Mouse (Mus musculus) midbrain, embryonic 10.5 days (tissue): ENCODE results near the gene Ccdc33. TPM values are rescaled to one million over a fixed set of nuclear protein-coding genes. Genes with fewer than 3 reads are reported as not detected.

Experiments
- DNase-seq: peaks from one replicate; pipeline ENCODE4 v3.0.0-alpha.2; 2017; ENCODE audit warnings: low spot score
- H3K27ac ChIP-seq: fragments of 300-500 bp; sonication (generic); replicated peaks from 2 replicates; pipeline ENCODE4 v1.5.1; 2016; ENCODE audit warnings: mild to moderate bottlenecking
- H3K27me3 ChIP-seq: fragments of 300-500 bp; sonication (generic); 2 replicates; pipeline ENCODE4 v1.6.1; 2016; ENCODE audit warnings: low read depth, mild to moderate bottlenecking; ENCODE audit not compliant: poor library complexity, severe bottlenecking
- H3K36me3 ChIP-seq: fragments of 300-500 bp; sonication (generic); 2 replicates; pipeline ENCODE4 v1.6.1; 2016; ENCODE audit warnings: mild to moderate bottlenecking, moderate library complexity
- H3K4me1 ChIP-seq: fragments of 300-500 bp; sonication (generic); 2 replicates; pipeline ENCODE4 v1.6.1; 2016
- H3K4me3 ChIP-seq: fragments of 300-500 bp; sonication (generic); 2 replicates; pipeline ENCODE4 v1.5.1; 2016; ENCODE audit warnings: mild to moderate bottlenecking, moderate library complexity
- H3K9me3 ChIP-seq: fragments of 300-500 bp; sonication (generic); replicated peaks from 2 replicates; pipeline ENCODE4 v1.6.1; 2016; ENCODE audit warnings: mild to moderate bottlenecking
- WGBS: fragments of 180-500 bp; shearing (Covaris S2); methylation state at CpG from one replicate; pipeline ENCODE4 v1.1.7; 2016; 5-methylcytosine and 5-hydroxymethylcytosine counted together
- polyA plus RNA-seq: library from polyadenylated mRNA; unstranded; fragments of >200 nt; fragmentation: Nextera tagmentation; extraction: Ambion mirVana; gene quantifications from 2 replicates; pipeline ENCODE4 v1.2.1, GENCODE M21; 2016

The Ccdc33 gene
- polyA plus RNA-seq, 1 experiment from 2014 or later = 0.51 TPM

DNA sequence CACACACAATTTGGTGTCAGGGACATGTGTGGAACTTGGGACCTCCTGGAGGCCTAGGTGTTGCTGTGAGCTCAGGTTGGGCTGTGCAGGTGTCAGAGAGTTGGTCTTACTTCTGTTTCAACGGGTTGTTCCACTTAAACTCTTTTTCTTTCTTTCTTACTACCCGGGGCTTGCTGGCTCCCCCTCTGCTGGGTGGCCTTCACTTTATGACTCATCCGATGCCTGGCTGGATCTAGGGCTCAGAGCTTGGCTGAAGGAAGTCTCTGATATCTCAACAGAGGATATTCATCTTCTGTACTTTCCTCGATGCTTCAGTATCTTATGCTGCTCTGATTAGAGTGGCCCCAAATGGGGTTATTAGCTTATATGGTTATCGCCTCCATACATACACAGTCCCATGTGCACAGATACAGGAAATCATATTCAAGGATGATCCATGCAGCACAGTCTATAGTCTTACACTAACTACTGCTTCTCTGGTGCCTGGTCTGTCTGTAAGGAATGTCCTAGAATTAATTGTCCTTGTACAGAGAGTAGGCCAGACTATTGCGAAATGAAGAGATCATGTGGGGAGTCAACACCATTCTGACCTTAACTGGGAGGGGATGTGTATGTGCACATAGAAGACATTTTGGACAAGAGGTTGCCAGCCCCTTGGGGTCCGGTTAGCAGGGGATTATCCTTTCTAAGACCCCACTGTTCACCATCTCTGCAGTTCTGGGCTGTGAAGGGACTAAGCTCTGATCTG, 82.5 kb downstream of the Ccdc33 start:
- no peak overlapping the region for H3K4me3 ChIP-seq
- peaks cover 41% of the 10 kb centered on the region for H3K27me3 ChIP-seq
- DNase-seq = no peak
- H3K4me1 ChIP-seq = peaks cover 42% of the 10 kb centered on the region
- 76% methylated on average over 7 of the region's 7 CpGs for WGBS
- H3K27ac ChIP-seq = no peak overlapping the region
- no peaks in the 10 kb centered on the region for H3K36me3 ChIP-seq
- no peaks in the 10 kb centered on the region for H3K9me3 ChIP-seq

DNA sequence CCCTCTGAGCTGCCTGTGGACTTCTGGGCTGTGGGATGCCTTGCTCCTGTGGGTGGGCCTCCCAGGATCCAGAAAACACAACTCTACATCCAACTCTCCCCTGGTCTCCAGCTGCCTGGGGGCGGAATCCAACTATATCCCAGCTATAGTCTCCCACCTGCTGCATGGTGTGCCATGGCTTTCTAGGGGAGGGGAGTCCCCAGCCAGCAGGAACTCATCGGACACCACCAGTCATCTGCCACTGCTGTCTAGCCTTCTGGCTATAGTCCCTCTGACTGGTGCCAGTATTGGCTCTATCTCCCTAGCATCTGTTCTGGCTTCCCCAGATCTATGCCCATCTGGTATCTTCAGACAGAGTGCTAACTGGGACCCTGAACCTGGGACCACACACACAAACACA, 83.1 kb downstream of the Ccdc33 start:
- Histone ChIP-seq H3K27me3 (peaks cover 41% of the 10 kb centered on the region), H3K27ac (no peak overlapping the region), H3K9me3 (no peaks in the 10 kb centered on the region), H3K4me3 (no peak overlapping the region), H3K4me1 (peaks cover 36% of the 10 kb centered on the region), H3K36me3 (no peaks in the 10 kb centered on the region)
- DNase-seq = no peak
- WGBS = 84% methylated on average over 2 of the region's 2 CpGs

DNA sequence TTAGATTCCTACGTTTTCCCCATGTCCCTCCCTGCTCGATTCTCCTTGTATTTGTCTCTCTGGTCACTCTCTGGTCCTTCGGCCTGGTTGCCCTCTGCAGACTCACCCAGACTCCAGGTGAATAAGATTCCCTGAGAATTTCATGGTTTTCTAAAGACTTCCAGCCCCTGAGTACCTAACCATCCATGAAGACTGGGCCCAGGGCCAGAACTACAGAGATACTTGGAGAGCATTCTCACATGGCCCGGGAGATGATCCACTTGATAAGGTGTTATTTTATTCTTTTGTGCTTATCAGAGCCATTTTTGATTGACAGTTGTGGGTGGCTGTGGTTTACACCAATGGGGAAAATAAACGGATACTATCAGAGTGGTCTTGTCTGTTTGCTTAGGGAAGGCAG, 86.7 kb downstream of the Ccdc33 start:
- no peak for DNase-seq
- 89% methylated on average over 5 of the region's 5 CpGs for WGBS
- no peak overlapping the region for H3K4me3 ChIP-seq

DNA sequence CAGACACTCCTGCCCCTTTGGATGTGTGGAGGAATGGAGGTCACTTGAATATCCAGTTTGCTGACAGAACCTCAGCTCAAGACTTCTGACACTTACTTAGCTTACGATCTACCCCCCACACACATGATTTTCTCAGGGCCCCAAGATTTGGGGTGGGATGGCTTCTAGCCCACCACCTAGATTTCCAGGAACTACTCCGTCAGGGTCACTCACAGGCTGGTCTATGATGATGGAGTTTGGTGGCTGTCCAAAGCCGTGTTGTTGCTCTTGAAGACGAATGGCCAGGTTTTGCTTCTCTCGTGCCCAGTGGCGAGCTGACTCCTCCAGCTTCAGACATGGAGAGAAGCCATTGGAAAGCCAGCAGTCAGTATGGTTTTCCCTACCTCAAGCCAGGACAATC, 89.0 kb downstream of the Ccdc33 start:
- no peak overlapping the region for H3K27ac ChIP-seq
- H3K36me3 ChIP-seq = no peaks in the 10 kb centered on the region
- H3K27me3 ChIP-seq = 0 out of 2 replicates have a peak, but pooled peaks cover 9% of the 10 kb centered on the region
- peaks cover 7% of the 10 kb centered on the region for H3K4me1 ChIP-seq
- H3K9me3 ChIP-seq = no peaks in the 10 kb centered on the region
- H3K4me3 ChIP-seq = no peak overlapping the region
- 88% methylated on average over 6 of the region's 6 CpGs for WGBS
- no peak for DNase-seq

More for the DNA sequence above, 86.7 kb downstream of the Ccdc33 start:
- no peak overlapping the region for H3K27ac ChIP-seq
- peaks cover 11% of the 10 kb centered on the region for H3K4me1 ChIP-seq
- no peaks in the 10 kb centered on the region for H3K36me3 ChIP-seq
- H3K27me3 ChIP-seq = peaks cover 13% of the 10 kb centered on the region
- H3K9me3 ChIP-seq = no peaks in the 10 kb centered on the region

DNA sequence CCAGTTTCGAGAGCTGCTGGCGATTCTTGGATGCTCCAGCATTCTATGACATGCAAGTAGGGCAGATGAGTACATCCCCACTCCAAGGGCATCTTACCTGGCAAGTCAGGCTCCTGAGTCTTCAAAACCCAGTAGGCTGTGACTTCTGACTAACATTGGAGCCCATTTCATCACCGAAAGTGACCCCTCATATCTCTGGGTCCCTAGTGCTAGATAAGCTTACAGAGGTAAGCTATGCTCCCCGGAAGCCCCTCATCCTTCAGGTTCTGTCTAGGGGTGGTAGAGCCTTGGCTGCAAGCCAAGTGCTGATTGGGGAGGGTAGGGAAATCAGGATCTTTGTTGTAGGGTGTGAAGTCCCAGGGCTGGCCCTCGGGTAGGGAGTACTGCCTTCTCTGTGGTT, 89.8 kb downstream of the Ccdc33 start:
- H3K4me3 ChIP-seq = no peak overlapping the region
- H3K9me3 ChIP-seq = no peaks in the 10 kb centered on the region
- WGBS = 77% methylated on average over 5 of the region's 5 CpGs
- H3K27ac ChIP-seq = no peak overlapping the region
- peaks cover 7% of the 10 kb centered on the region for H3K4me1 ChIP-seq
- no peaks in the 10 kb centered on the region for H3K36me3 ChIP-seq
- DNase-seq = no peak
- H3K27me3 ChIP-seq = 0 out of 2 replicates have a peak, but pooled peaks cover 9% of the 10 kb centered on the region

DNA sequence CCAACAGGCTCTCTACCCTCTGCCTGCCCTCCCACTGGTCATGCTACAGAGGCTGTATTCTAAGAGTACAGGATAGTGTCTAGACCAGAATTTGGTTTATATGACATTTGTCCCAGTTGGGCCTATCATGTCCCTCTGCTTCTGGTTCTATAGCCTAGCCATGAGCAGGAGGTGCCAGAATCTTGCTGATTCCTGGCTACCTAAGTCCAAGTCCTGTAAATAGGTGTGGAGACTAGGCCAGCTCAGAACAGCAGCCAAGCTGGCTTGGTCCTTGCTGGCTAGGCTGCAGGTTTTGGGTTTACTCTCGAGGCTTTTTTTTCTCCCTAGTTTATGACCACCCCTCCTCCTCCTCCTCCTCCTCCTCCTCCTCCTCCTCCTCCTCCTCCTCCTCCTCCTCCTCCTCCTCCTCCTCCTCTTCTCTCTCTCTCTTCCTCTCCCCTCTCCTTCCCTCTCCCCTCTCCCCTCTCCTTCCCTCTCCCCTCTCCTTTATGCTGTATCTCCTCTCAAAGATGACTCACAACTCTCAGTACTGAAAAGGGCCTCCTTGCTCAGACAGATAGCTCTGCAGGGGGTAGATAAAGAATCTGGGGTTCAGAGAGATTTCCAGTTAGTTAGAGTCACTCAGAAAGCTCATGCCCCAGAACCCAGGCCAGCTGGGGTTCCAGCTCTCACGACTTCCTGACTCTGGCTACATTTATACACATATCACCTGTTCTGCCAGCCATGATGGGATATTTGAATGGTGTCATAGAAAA, 91.0 kb downstream of the Ccdc33 start:
- Histone ChIP-seq H3K36me3 (no peaks in the 10 kb centered on the region), H3K4me1 (peaks cover 7% of the 10 kb centered on the region), H3K9me3 (no peaks in the 10 kb centered on the region), H3K27me3 (no peaks in the 10 kb centered on the region), H3K27ac (no peak overlapping the region), H3K4me3 (no peak overlapping the region)
- DNase-seq = no peak
- 59% methylated on average over 2 of the region's 2 CpGs for WGBS

DNA sequence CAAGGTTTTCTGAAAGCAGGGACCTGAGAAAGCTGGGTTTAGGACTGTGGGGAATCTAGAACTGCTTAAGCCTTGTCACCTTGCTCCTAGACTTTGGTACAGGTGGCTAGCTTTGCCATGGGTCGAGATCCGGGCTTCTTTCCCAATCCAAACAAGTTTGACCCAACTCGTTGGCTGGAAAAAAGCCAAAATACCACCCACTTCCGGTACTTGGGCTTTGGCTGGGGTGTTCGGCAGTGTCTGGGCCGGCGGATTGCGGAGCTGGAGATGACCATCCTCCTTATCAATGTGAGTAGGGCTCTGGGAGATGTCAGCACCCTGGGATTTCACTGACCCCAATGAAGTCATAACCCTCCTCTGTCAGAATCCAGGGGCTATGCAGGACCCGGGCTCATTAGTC, 92.6 kb downstream of the Ccdc33 start:
- Histone ChIP-seq H3K27me3 (no peaks in the 10 kb centered on the region), H3K4me3 (no peak overlapping the region), H3K27ac (no peak overlapping the region), H3K4me1 (no peaks in the 10 kb centered on the region), H3K36me3 (no peaks in the 10 kb centered on the region), H3K9me3 (no peaks in the 10 kb centered on the region)
- no peak for DNase-seq
- WGBS = 88% methylated on average over 9 of the region's 9 CpGs

DNA sequence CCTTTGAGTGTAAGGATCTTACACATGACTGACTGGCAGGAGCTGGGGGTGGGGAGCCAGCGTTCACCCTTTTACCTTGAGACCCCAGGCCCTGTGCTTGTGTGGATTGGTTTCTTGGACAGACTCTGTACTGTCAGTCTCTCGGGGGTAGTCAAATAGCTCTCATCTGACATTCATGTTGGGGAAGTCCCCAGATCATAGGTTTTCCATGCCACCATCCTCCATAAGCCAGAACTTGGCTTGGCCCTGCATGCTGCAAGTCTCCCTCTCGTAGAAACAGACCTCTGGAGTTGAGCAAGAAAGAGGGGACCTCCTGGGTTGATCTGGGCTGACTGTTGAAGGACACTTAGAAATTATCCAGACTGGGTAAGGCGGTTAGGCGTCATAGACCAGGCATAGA, 100.2 kb downstream of the Ccdc33 start:
- no peak overlapping the region for H3K4me3 ChIP-seq
- no peaks in the 10 kb centered on the region for H3K36me3 ChIP-seq
- DNase-seq = no peak
- H3K27me3 ChIP-seq = no peaks in the 10 kb centered on the region
- 0 out of 2 replicates have a peak, but pooled peaks cover 5% of the 10 kb centered on the region for H3K4me1 ChIP-seq
- no peaks in the 10 kb centered on the region for H3K9me3 ChIP-seq
- no peak overlapping the region for H3K27ac ChIP-seq
- WGBS = 86% methylated on average over 5 of the region's 5 CpGs

DNA sequence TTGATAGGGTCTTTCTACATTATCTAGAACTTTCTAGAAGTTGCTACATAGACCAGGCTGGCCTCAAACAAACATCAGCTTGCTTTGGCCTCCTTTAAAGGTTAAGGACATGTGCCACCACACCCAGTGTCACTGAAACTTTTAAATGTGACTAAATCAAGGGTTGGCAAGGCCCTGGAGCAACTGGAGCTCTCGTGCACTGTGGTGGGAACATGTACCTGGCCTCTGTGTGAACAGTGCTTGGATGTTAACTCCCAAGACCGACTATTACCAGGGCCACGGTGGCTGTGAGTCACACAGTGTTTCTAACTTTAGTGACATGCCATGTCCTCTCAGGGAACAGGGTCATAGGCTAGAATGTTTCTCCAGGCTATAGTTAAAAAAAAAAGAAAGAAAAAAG, 101.7 kb downstream of the Ccdc33 start:
- H3K27me3 ChIP-seq = no peaks in the 10 kb centered on the region
- H3K4me1 ChIP-seq = peaks cover 12% of the 10 kb centered on the region
- no peak overlapping the region for H3K4me3 ChIP-seq
- WGBS = 84% methylated on average over 3 of the region's 3 CpGs
- H3K36me3 ChIP-seq = no peaks in the 10 kb centered on the region
- no peak for DNase-seq
- no peak overlapping the region for H3K27ac ChIP-seq
- no peaks in the 10 kb centered on the region for H3K9me3 ChIP-seq

DNA sequence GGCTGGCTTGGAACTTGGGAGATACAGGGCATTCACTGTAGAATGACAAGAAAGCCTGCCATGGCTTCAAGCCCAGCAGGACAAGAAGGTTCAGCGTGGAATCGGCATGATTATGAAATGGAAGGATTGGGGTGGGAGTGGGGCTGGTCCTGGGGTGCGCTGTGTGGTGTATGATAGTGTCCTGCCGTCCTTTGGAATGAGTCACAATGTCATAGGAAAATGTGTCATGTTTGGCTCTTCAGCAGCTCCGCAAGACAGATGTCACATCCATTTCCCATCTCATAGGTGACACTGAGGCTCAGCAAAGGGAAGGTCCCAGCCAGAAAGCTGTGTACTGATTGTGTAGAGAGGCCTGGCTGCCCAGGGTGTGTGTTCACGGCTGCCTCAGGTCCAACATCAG, 102.8 kb downstream of the Ccdc33 start:
- DNase-seq = no peak
- no peak overlapping the region for H3K27ac ChIP-seq
- no peaks in the 10 kb centered on the region for H3K27me3 ChIP-seq
- 93% methylated on average over 6 of the region's 6 CpGs for WGBS
- peaks cover 18% of the 10 kb centered on the region for H3K4me1 ChIP-seq
- H3K4me3 ChIP-seq = no peak overlapping the region
- no peaks in the 10 kb centered on the region for H3K9me3 ChIP-seq
- H3K36me3 ChIP-seq = no peaks in the 10 kb centered on the region

DNA sequence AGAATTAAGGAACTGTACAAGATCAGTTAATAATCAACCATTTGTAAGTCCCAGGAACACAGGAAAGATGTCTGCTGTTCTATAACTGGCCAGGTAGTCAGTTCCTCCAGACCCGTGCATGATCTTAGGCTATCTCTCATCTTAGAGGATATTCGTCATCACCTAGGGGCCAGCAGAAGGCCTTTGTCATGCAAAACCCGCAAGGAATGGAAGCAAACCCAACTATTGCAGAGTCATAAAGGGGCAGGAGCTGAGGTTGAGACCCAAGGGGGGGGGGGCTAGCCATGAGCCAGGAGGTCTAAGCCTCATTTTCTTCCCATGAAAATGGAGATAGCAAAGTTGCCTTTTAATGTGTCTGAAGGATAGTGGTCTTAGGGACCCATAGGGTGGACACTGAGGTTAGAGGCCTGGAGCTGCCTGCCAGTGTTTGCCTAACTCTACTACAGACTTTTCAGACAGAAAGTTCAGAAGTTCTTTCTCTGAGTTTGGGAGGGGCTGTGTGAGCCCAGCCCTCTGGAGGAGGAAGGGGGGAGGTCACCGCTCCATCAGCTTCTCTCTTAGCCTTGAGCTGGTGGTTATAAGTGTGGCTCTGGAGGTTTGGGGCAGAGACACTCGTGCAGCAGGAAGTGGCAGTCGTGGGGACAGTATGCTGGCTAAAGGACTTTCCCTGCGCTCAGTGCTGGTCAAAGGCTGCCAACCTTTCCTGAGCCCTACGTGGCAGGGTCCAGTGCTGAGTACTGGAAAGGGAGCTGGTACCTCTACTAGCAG, 104.0 kb downstream of the Ccdc33 start:
- H3K36me3 ChIP-seq = no peaks in the 10 kb centered on the region
- no peak for DNase-seq
- H3K9me3 ChIP-seq = no peaks in the 10 kb centered on the region
- WGBS = 67% methylated on average over 8 of the region's 8 CpGs
- no peak overlapping the region for H3K27ac ChIP-seq
- H3K4me3 ChIP-seq = no peak overlapping the region
- H3K4me1 ChIP-seq = peaks cover 19% of the 10 kb centered on the region
- H3K27me3 ChIP-seq = no peaks in the 10 kb centered on the region

DNA sequence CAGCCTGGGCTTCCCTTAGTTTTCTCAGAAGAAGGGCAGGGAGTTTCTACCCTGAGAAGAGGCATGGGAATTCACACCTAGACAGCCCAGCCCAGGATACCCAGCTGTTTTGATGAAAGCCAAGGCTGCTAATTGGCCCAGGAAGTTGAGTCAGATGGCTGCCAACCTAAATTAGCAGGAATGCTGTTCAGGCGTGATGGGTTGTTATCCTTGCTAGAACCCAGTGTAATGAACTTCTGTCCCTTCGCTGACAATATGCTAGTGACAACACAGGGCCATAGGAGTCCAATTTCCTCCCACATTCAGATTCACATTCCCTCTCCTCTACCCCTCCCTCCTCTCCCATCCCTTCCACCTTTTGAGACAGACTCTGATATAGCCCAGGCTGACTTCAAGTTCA, 105.7 kb downstream of the Ccdc33 start:
- Histone ChIP-seq H3K36me3 (no peaks in the 10 kb centered on the region), H3K4me1 (peaks cover 36% of the 10 kb centered on the region), H3K27me3 (no peaks in the 10 kb centered on the region), H3K9me3 (no peaks in the 10 kb centered on the region), H3K4me3 (no peak overlapping the region), H3K27ac (no peak overlapping the region)
- no peak for DNase-seq
- 70% methylated on average over 2 of the region's 2 CpGs for WGBS

DNA sequence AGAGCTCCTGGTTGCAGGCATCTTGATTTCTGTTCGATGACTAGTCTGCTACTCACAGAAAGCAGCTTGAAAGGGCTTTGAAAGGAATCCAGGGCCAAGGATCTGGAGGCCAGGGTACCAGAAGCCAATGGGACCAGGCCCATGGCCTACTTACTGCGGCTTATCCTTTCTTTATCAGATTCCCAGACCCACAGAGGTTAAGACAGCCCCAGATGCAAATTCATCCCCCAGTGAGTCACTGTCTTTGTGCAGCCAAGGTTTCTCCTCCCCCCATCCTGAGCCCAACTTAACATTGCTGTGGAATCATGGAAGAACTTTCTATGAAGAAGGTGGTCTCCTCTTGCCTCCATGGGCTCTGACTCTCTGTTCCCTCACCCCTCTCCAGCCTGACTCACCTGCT, 106.1 kb downstream of the Ccdc33 start:
- no peaks in the 10 kb centered on the region for H3K36me3 ChIP-seq
- no peaks in the 10 kb centered on the region for H3K27me3 ChIP-seq
- 67% methylated on average over 2 of the region's 2 CpGs for WGBS
- H3K9me3 ChIP-seq = no peaks in the 10 kb centered on the region
- DNase-seq = no peak
- H3K4me3 ChIP-seq = no peak overlapping the region
- H3K27ac ChIP-seq = no peak overlapping the region
- peaks cover 36% of the 10 kb centered on the region for H3K4me1 ChIP-seq
